In the genomic region with DNA sequence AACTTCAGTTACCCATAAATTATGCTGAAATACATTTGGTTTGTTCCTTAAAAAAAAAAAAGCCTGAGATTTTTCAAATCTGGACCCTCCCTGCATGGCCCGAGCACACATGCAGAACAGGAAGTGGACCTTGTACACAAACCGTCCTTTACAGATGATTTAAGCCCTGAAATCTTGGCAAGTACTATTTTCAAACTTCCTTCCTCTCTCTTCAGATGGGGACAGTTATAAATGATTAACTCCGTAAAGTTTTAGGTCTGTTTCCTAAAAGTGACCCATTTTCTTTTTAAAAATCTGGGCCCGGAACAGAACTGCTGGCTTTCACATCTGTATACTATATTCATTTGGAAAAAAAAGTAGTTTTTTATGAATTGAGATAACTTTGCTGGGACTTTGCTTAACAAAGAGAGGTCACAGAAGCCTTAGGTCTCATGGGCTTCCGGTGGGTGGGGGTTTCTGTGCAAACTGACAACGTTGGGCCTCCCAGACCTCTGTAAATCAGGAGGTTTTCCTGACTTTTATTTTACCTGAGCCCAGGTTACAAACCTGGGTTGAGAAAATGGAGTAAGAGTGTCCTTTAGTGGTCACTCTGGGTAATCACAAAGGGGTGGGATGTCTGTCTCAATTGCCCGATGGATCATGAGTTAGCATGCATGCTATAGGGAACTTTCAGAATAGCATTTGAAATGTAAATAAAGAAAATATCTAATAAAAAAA, we compare ENCODE assay signal across 13 mouse cellular contexts.
DNase-seq lines count a peak whose midpoint lies in the region; ATAC-seq lines count a peak whose summit lies in the region.
"Had no signal": no experiment of that assay in that cellular context is flagged by ENCODE, and none has a peak within 500 bp of the region (broad histone marks: within the 10 kb centered on the region; RNA-seq: fewer than 3 reads in every experiment).

No protein-coding gene starts in this region.

- ATAC-seq in heart, embryonic 13.5 days (ENCODE audit: extremely low read depth, insufficient number of reproducible peaks, low FRiP score, low TSS enrichment): no peak

- H3K27me3 ChIP-seq in heart, embryonic 13.5 days (replicated peaks): no peaks in the 10 kb centered on the region

- H3K4me3 ChIP-seq in heart, embryonic 13.5 days: no peak overlapping the region
- H3K4me3 ChIP-seq: embryonic facial prominence, embryonic 10.5 days; myocyte had no signal

- H3K9me3 ChIP-seq in heart, embryonic 13.5 days: no peaks in the 10 kb centered on the region
- H3K9me3 ChIP-seq: embryonic facial prominence, embryonic 10.5 days had no signal

- H3K9ac ChIP-seq in heart, embryonic 13.5 days: no peak overlapping the region

- H3K4me1 ChIP-seq in heart, embryonic 13.5 days: peaks cover 7% of the 10 kb centered on the region; the same call in 1 of the 2 replicates
- H3K4me1 ChIP-seq: embryonic facial prominence, embryonic 10.5 days had no signal

- WGBS in heart, embryonic 13.5 days: 44% methylated on average over 7 of the region's 7 CpGs

- H3K36me3 ChIP-seq in heart, embryonic 13.5 days: no peaks in the 10 kb centered on the region
- H3K36me3 ChIP-seq: embryonic facial prominence, embryonic 10.5 days had no signal

- DNase-seq in heart, postnatal 14 days: no peak
- peak; percentile 12 to 17 for DNase-seq in spleen, postnatal 36 days (ENCODE audit: low spot score in 2 of 2)
- DNase-seq in spleen, adult 12 weeks (ENCODE audit: low spot score): no peak
- peak; percentile 58 for DNase-seq in kidney, postnatal 10 days
- no peak for DNase-seq in left cerebral cortex, postnatal 4 days
- DNase-seq in urinary bladder, postnatal 25 days (ENCODE audit: low spot score): no peak
- no peak for DNase-seq in thymus, postnatal 25 days
- DNase-seq: adrenal gland, postnatal 25 days; gastrocnemius, postnatal 36 days; right cerebral cortex, postnatal 4 days had no signal

- no peak overlapping the region for H3K4me2 ChIP-seq in heart, embryonic 13.5 days

- H3K27ac ChIP-seq in heart, embryonic 13.5 days (replicated peaks): 0 out of 2 replicates have a peak overlapping the region, but pooled peaks have one; percentile 5
- H3K27ac ChIP-seq: embryonic facial prominence, embryonic 10.5 days had no signal

- intact Hi-C loops in heart, postnatal 14 days (cut with DNase I): loop anchor here (5.0 to 10.0 kb wide), 3 partner anchors 141 to 641 kb away; a partner anchor contains a TSS
- intact Hi-C loops in left cerebral cortex, postnatal 4 days (cut with DNase I): no loop called here

Comparison
In these comparisons a context has a peak if more than half of its experiments do, and no peak if none do; other contexts are left out.
1. DNase-seq: peak in spleen, postnatal 36 days (2 of 2) and kidney, postnatal 10 days (single experiment); none in heart, postnatal 14 days (0 of 2), spleen, adult 12 weeks (single experiment), left cerebral cortex, postnatal 4 days (single experiment), urinary bladder, postnatal 25 days (single experiment) and thymus, postnatal 25 days (single experiment).